ENCODE assay signal across 31 mouse cellular contexts in genomic region chr11:63055596-63055995, GRCm38 (mm10). TPM values are rescaled to one million over a fixed set of nuclear protein-coding genes. Genes with fewer than 3 reads are reported as not detected.
DNase-seq lines count a peak whose midpoint lies in the region; TF ChIP-seq lines count a peak whose summit lies in the region.
"Had no signal": no experiment of that assay in that cellular context is flagged by ENCODE, and none has a peak within 500 bp of the region (broad histone marks: within the 10 kb centered on the region; RNA-seq: fewer than 3 reads in every experiment).

No protein-coding gene starts in this region.

- TF ChIP-seq RAD21 in CH12.LX (IDR thresholded peaks at IDR 0.05; ENCODE audit: low read depth, low read length): no peak

- H3K9ac ChIP-seq in CH12.LX (ENCODE audit: insufficient read depth, low read depth): no peak overlapping the region
- H3K9ac ChIP-seq: embryonic facial prominence, embryonic 12.5 days; forebrain, embryonic 13.5 days; heart, embryonic 13.5 days; hindbrain, embryonic 14.5 days had no signal

- H3K4me2 ChIP-seq in CH12.LX (ENCODE audit: insufficient read depth, low read depth, poor library complexity, severe bottlenecking): no peak overlapping the region
- H3K4me2 ChIP-seq: embryonic facial prominence, embryonic 12.5 days; forebrain, embryonic 13.5 days; heart, embryonic 13.5 days; hindbrain, embryonic 14.5 days had no signal

- no peak for TF ChIP-seq CTCF in CH12.LX (conservative IDR thresholded peaks at IDR 0.05 in 1 of 2, IDR thresholded peaks at IDR 0.05 in 1 of 2; ENCODE audit: low read depth in 2 of 2, low read length in 2 of 2)

- H3K27ac ChIP-seq in CH12.LX (ENCODE audit: insufficient read depth, low read depth): no peak overlapping the region
- H3K27ac ChIP-seq: embryonic facial prominence, embryonic 12.5 days; forebrain, embryonic 10.5 days; forebrain, embryonic 13.5 days; heart, embryonic 10.5 days; heart, embryonic 13.5 days; hindbrain, embryonic 14.5 days; hindbrain, postnatal 0 days had no signal

- dilution Hi-C loops in CH12.LX (cut with MboI; ENCODE audit: extremely low pct_ligation_motif_present, extremely low pct_unique_long_range_greater_than_20kb, low sequenced_read_pairs): no loop called here

- peaks cover 0 to 3% of the 10 kb centered on the region in 2 experiments for H3K36me3 ChIP-seq in CH12.LX (replicated peaks in 1 of 2; ENCODE audit: control insufficient read depth in 1 of 2, insufficient read depth in 1 of 2, low read length in 1 of 2)
- H3K36me3 ChIP-seq: embryonic facial prominence, embryonic 12.5 days; forebrain, embryonic 10.5 days; G1E; heart, embryonic 10.5 days; heart, embryonic 13.5 days had no signal

- H3K27me3 ChIP-seq in CH12.LX (replicated peaks): no peaks in the 10 kb centered on the region
- H3K27me3 ChIP-seq: embryonic facial prominence, embryonic 12.5 days; forebrain, embryonic 13.5 days had no signal

- peak; percentile 23 for DNase-seq in 3134 (ENCODE audit: extremely low read depth, insufficient read length, low spot score)
- no peak for DNase-seq in CH12.LX (ENCODE audit: extremely low read depth)
- peak; percentile 84 for DNase-seq in fibroblast of lung, adult 2 months (ENCODE audit: low read depth)
- DNase-seq in layer of hippocampus, postnatal 14 days (ENCODE audit: low spot score in 2 of 2): no peak
- no peak for DNase-seq in neural tube, embryonic 10.5 days (ENCODE audit: extremely low spot score, low spot score)
- no peak for DNase-seq in kidney, postnatal 10 days
- DNase-seq: adrenal gland, postnatal 10 days; adrenal gland, postnatal 36 days; cerebellum, adult 18-20 months; cerebellum, adult 9-10 months; cerebellum, postnatal 14 days; gastrocnemius, postnatal 10 days; gastrocnemius, postnatal 36 days; heart, adult 18-20 months; heart, postnatal 14 days; heart, postnatal 4 days had no signal

- H3K4me1 ChIP-seq in CH12.LX (ENCODE audit: control insufficient read depth in 1 of 2, insufficient read depth in 2 of 2): peaks cover 8 to 24% of the 10 kb centered on the region in 2 experiments
- H3K4me1 ChIP-seq: embryonic facial prominence, embryonic 12.5 days; forebrain, embryonic 10.5 days; forebrain, embryonic 13.5 days; heart, embryonic 10.5 days; heart, embryonic 13.5 days had no signal

- in situ Hi-C loops in CH12.LX (cut with MboI; ENCODE audit: low pct_ligation_motif_present, low pct_unique_long_range_greater_than_20kb, low sequenced_read_pairs): no loop called here

- no peak for TF ChIP-seq POLR2A in CH12.LX (IDR thresholded peaks at IDR 0.05; ENCODE audit: low read depth, low read length)

- no peak for TF ChIP-seq EP300 in CH12.LX (IDR thresholded peaks at IDR 0.05; ENCODE audit: low read length)

- no peak overlapping the region for H3K4me3 ChIP-seq in CH12.LX (replicated peaks in 1 of 3; ENCODE audit: low read depth in 2 of 3, low read length in 2 of 3, poor library complexity in 1 of 3)
- H3K4me3 ChIP-seq: embryonic facial prominence, embryonic 12.5 days; erythroblast, embryonic 14.5 days; forebrain, embryonic 10.5 days; forebrain, embryonic 13.5 days; heart, embryonic 10.5 days; heart, embryonic 13.5 days had no signal

- H3K79me2 ChIP-seq in CH12.LX (replicated peaks; ENCODE audit: control insufficient read depth, extremely low read depth, insufficient read depth, poor library complexity, severe bottlenecking): no peaks in the 10 kb centered on the region

- H3K9me3 ChIP-seq in CH12.LX (replicated peaks; ENCODE audit: low read length): no peaks in the 10 kb centered on the region
- H3K9me3 ChIP-seq: embryonic facial prominence, embryonic 12.5 days; forebrain, embryonic 10.5 days; forebrain, embryonic 13.5 days; heart, embryonic 10.5 days; heart, embryonic 13.5 days had no signal

TF ChIP-seq in CH12.LX, 34 proteins besides CTCF, POLR2A, EP300 and RAD21:
- no peak for TF ChIP-seq JUN (IDR thresholded peaks at IDR 0.05; ENCODE audit: insufficient read depth, low read depth, low read length)
- TF ChIP-seq BHLHE40 (IDR thresholded peaks at IDR 0.05; ENCODE audit: low read depth, low read length): peak; percentile 47; the same call in 1 of the 2 replicates

RNA-seq across cellular contexts. Expression of gene Tekt3, which starts 5.9 kb away (rescaled TPM):
- total RNA-seq in CH12.LX (2012; rRNA removed) (not detected in 2 replicates), CH12.LX (2014; rRNA removed) (not detected in 2 replicates)
- polyA plus RNA-seq in CH12.LX (2012; ENCODE audit: insufficient read length, low read depth): not detected in 2 replicates
- total RNA-seq in layer of hippocampus, postnatal 14 days (2021): under 1 TPM in 1 of 2 experiments, not detected in 1; 0.36 TPM
- total RNA-seq: adrenal gland, postnatal 10 days; adrenal gland, postnatal 36 days; gastrocnemius, adult 18-20 months; gastrocnemius, postnatal 10 days; gastrocnemius, postnatal 36 days; heart, adult 18-20 months; heart, postnatal 14 days; heart, postnatal 4 days had no signal
- polyA plus RNA-seq: activated CD4-positive, CD25-positive, alpha-beta regulatory T cell, adult 4 months; erythroblast, embryonic 14.5 days; forebrain, embryonic 10.5 days; forebrain, embryonic 13.5 days; forebrain, embryonic 16.5 days; G1E; heart, embryonic 10.5 days; heart, embryonic 13.5 days; heart, embryonic 16.5 days; hindbrain, postnatal 0 days; inflammation-experienced regulatory T-cells, adult 6 months; intestine, embryonic 16.5 days had no signal

Comparison
In these comparisons a context has a peak if more than half of its experiments do, and no peak if none do; other contexts are left out.
1. DNase-seq: peak in 3134 (single experiment) and fibroblast of lung, adult 2 months (single experiment); none in CH12.LX (single experiment), layer of hippocampus, postnatal 14 days (0 of 2), neural tube, embryonic 10.5 days (single experiment) and kidney, postnatal 10 days (single experiment).